Mouse (Mus musculus) frontal cortex, postnatal 25 days (tissue): ENCODE results near the gene Noct.
A peak's percentile ranks its signal among the peaks of the same experiment; 100 is the strongest.
"Not testable (repeated sequence)": the region's sequence is repeated elsewhere in the genome, so short reads cannot be mapped to it uniquely, and the experiment has no call there.

Experiments
- DNase-seq, 2 experiments: peaks; one replicate each; pipeline ENCODE4 v3.0.0; 2022; ENCODE audit warnings: low spot score in 2 of 2

The Noct gene

DNA sequence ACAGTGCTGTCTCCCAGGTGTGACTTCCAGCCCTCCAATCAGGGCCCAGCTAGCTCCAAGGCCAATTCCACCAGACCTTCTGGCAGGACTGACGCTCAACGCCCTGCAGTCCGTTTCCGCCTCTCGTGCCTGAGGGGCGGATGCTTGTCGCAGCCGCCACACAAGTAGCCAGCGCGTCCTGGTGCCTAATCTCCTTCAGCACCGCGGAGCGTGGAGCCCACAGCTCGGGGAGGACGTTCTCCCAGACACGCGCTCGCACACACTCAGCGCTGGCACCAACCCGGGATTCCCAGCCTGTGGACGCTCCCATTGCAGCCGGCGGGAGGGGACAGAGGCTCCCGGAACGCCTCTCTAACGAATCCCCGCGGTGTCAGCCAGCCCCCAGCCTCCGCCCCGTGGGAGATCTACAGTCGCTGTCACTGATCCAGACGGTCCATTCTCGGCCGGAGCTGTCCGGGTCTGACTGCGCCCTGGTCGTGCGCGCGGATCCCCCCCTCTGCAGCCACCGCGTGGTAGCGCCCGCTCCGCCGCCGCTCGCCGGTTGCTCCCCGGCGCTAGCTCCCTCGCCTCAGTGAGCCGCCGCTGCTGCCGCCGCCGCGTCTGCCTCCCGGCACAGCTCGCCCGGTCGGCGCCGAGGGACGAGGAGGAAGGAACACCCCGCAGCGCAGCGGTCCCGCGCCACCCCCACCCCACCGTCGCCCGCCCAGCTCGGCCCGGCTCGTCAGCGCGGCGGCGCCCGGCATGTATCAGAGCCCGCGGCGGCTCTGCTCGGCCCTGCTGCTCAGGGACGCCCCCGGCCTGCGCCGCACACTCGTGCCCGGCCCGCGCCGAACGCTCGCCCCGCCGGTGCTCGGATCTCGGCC lies at the start of gene Noct:
Gene Noct, plus strand, starts transcription at position 85 of the 863 bp plus-strand sequence.
- peak; percentile 82 for DNase-seq

- DNase-seq = peak in 1 of 2 experiments; percentile 31
Observed at GRCm38 (mm10) chr3:51178158-51178557, 46.1 kb upstream of the Noct start.

- no peak for DNase-seq
Observed at GRCm38 (mm10) chr3:51179460-51180146, 44.6 kb upstream of the Noct start.

DNA sequence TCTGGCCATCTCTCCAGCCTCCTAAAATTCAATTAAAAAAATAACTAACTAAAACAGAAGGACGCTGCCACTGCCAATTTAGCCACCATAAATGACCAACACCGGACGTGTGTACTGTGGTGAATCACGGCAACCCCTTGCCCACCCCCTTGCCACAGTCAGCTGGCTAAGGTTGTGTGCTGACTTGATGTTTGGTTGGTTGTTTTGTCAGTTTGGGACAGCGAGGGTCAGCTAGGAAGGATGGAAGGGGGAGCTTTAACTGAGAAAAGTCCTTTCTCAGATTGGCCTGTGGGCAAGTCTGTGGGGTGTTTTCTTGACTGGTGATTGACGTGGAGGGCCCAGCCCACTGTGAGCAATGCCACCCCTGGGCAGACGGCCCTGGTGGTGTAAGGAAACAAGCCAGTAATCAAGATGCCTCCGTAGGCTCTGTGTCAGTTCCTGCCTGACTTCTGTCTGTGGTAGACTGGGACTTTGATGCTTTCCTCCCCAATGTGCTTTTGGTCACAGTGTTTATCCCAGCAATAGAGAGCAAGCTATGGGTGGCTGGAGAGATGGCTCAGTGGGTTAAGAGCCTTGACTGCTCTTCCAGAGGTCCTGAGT lies 43.8 kb upstream of the Noct start:
- DNase-seq = no peak

DNA sequence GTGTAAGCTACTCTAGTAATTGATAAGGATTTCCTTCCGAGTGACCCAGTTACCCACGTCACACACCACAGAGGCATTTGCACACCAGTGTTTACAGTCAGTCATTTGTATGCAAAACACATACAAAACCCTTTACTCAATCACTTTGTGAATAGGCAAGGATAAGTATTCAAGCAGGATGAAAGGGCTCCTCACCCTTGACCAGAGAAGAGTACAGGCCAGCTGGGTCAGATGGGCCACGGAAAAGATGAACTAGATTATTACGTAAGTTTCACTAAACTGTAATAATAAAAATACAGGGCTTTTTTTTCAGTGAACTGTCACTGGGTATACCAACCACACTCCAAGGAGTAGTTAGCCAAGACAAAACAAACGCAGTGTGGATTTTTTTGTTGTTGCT lies 41.8 kb upstream of the Noct start:
- DNase-seq = no peak

DNA sequence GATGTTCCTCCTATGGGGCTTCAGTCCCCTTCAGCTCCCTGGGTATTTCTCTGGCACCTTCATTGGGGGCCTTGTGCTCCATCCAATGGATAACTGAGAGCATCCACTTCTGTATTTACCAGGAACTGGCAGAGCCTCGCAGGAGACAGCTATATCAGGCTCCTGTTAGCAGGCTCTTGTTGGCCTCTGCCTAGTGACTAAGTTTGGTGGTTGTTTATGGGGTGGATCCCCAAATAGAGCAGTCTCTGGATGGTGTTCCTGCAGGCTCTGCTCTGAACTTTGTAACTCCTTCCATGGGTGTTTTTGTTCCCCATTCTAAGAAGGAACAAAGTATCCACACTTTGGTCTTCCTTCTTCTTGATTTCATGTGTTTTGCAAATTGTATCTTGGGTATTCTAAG lies 40.7 kb upstream of the Noct start:
- DNase-seq = not testable (repeated sequence)

GRCm38 (mm10) chr3:51183967-51184366 lies 40.3 kb upstream of the Noct start:
- DNase-seq = not testable (repeated sequence)

- DNase-seq = no peak
Observed at GRCm38 (mm10) chr3:51184715-51185114, 39.5 kb upstream of the Noct start.

DNA sequence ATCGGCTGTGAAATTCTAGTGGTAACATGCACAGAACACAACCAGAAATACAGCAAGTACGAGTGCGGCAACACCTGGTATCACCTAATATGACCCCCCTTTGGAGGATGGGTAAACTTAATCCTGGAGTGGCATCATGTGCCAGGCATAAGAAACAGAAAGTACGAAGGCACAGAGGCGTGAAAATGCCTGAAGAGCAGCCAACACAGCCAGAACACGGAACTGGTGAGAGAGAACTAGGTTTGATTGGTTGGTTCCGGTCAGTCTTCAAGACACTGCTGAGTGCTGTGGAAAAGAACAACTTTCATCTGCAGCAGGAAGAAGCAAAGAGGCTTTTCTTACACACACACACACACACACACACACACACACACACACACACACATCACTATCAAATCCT lies 38.8 kb upstream of the Noct start:
- DNase-seq = no peak

DNA sequence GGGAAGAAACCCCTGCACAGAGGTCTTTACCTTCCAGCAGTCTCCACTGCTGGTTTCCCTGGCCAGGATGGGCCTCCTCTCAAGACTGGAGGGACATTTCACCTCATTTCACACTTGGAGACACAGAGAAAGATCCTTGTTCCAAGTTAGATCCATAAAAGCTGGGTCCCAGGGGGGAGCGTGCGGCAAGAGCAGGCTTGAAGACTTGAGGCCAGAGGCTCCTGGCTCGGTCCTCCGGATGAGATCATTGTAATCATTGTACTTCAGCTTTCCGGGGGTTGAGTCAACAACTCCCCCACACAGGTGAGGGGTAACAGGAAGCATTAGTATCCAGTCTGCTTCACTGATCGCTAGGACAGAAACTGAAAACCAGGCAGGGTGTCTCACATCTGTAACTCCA lies 30.2 kb upstream of the Noct start:
- no peak for DNase-seq

DNA sequence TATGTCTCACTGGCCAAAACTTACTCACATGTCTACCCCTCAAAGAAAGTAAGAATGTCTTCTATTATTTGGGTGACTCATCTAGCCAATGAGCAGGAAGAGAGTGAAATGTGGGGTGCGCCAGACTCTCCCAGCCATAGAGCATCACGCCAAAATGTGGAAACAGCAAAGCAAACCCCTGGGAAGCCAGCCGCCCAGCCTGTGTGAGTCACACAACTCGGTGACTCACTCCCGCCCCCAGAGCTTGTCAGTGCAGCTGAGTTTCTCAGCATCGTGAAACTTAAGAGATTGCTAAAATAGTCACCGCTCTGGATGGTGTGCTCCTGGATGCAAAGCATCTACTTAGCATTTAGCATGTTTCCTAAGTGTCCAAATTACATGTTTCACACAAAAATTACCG lies 28.9 kb upstream of the Noct start:
- DNase-seq = peak; percentile 42 to 67

- DNase-seq = no peak
Observed at GRCm38 (mm10) chr3:51195736-51196135, 28.5 kb upstream of the Noct start.

GRCm38 (mm10) chr3:51196724-51197111 lies 27.5 kb upstream of the Noct start:
- DNase-seq = no peak

DNA sequence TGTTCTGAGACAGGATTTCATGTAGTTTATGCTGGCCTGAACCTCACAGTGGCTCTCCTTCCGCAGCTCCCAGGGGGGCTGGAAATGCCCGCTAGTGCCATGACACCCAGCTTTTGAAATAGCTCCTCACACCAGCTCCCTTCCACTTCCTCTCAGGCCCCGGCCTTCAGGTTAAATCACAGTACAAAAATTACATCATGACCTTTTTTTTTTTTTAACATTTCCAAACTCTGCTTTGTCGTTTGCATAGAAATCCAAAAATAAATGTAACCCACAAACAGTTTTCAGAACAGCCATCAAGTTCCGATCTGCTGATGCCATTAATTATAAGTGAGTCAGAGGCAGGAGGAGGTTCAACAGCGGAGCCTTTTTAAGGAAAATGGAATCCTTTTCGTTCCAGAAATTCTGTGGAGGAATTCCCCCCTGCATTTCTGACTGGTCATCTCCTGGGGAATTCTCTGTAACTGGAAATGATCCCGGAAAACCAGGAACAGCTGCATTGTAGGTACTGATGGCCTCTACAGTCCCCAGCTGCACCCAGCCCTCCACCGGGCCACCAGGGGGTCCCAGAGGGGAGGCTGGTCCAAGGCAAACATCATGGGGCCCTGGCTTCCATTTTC lies 27.0 kb upstream of the Noct start:
- DNase-seq = no peak

- DNase-seq = no peak
Observed at GRCm38 (mm10) chr3:51198291-51198690, 26.0 kb upstream of the Noct start.

DNA sequence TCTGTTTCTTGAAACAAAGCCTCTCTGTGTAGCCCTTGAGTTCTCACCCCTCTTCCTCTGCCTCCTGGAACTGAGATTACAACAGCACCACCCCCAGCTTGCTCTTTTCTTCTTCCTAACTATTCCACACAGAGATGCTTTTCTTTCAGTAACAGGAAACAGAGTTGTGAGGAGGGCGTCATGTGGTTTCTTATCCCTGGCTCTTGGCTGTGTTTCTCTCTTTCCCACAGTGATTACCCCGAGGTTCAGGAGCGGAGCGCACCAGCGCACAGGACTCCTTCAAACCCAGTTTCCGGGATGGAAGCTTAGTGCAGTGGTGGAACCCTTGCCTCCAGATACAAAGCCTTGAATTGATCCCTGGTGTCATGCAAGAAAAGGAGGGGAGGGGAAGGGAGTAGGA lies 25.1 kb upstream of the Noct start:
- no peak for DNase-seq

GRCm38 (mm10) chr3:51200311-51200710 lies 23.9 kb upstream of the Noct start:
- DNase-seq = no peak

GRCm38 (mm10) chr3:51200894-51201293 lies 23.4 kb upstream of the Noct start:
- no peak for DNase-seq

DNA sequence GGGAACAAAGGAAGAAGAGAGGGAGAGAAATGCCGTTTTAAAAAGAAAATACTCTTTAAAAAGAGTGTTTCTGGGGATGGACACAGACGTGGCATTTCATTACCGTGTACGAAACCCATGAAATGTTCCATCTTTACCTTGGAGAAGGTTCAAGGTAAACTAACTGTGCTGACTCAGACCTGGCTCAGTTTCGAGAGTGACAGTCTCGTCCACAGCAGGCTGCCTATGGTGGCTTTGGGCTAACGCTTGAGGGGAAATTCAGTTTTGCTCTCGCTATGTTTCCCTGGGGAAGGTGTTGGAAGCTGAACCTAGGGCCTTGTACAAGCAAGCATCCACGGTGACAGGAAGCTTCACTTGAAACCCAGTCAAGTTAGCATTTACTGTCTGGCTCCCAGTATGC lies 22.3 kb upstream of the Noct start:
- no peak for DNase-seq

DNA sequence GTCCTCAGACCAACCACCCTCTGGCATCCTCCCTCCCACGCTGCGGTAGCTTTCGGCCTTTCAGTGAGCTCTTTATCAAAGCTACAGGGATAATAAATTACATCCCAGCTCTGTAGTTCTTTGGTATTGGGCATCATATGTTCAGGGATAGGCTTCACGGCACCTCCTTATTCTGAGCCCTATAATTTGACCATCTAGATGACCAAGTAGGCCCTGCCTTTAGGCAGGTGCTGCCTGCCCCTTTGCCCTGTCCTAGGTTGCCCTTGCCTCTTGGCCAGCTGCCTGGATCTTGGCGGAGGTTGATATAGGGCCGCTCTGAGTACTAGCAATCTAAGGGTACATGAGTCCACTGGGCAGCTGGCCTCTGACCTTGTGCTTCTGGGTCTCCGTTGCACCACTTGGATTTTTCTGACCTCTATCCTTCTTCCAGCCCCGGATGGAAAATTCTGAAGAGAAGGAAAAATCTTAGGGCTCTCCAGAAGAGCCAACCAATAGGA lies 21.7 kb upstream of the Noct start:
- no peak for DNase-seq

- DNase-seq = no peak
Observed at GRCm38 (mm10) chr3:51203906-51204305, 20.3 kb upstream of the Noct start.

- DNase-seq = no peak
Observed at GRCm38 (mm10) chr3:51204441-51204840, 19.8 kb upstream of the Noct start.
